Mouse (Mus musculus): ENCODE data around the gene Gramd1b. TPM values are rescaled to one million over a fixed set of nuclear protein-coding genes. Genes with fewer than 3 reads are reported as not detected.

Gene Gramd1b
- polyA plus RNA-seq, 1 experiment: 44.2 TPM

DNA sequence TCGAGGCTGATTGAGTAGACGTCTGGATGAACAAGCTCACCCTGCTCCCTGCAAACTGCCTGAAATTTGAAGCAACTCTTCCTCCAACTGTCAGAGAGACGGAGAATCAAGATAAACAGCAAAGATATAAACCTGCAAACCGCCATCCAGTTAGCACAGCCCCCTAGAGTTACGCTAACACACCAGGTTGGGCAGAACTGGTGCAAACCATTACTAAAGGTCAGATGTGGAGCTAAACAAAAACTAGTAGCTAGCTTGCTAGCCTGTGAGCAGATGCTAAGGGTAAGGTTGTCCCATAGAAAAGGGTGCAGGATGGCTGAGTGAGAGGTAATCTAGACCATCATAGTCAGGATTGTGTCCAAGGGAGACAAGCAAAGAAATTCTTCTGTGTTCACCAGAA is 80.4 kb downstream of the Gramd1b start:
- no peak overlapping the region for H3K4me3 ChIP-seq (ENCODE audit: insufficient read depth, low read length)
- no peak overlapping the region for H3K27ac ChIP-seq (ENCODE audit: insufficient read depth, low read depth, low read length)
- peaks cover 20% of the 10 kb centered on the region for H3K4me1 ChIP-seq (ENCODE audit: control insufficient read depth, insufficient read depth, low read length)
- TF ChIP-seq POLR2A (IDR thresholded peaks at IDR 0.05; ENCODE audit: borderline replicate concordance, low read depth, low read length) (no peak), CTCF (IDR thresholded peaks at IDR 0.05; ENCODE audit: low read depth, low read length) (no peak)

DNA sequence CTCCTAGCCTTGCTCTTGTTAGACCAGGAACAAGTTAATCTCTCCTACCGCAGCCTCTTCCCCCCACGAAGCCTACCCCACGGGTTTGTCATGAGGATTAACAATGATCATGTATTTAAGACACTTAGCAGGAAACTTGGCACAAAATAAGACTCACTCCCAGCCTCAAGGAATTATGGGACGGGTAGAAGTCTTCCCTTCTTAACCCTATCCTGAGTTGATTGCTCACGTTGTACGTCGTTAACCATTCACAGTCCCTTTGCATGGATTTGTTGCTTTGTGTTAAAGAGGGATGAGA is 80.8 kb downstream of the Gramd1b start:
- Histone ChIP-seq H3K4me1 (ENCODE audit: control insufficient read depth, insufficient read depth, low read length) (peaks cover 20% of the 10 kb centered on the region), H3K4me3 (ENCODE audit: insufficient read depth, low read length) (no peak overlapping the region), H3K27ac (ENCODE audit: insufficient read depth, low read depth, low read length) (no peak overlapping the region)
- TF ChIP-seq POLR2A (IDR thresholded peaks at IDR 0.05; ENCODE audit: borderline replicate concordance, low read depth, low read length) (no peak), CTCF (IDR thresholded peaks at IDR 0.05; ENCODE audit: low read depth, low read length) (no peak)

DNA sequence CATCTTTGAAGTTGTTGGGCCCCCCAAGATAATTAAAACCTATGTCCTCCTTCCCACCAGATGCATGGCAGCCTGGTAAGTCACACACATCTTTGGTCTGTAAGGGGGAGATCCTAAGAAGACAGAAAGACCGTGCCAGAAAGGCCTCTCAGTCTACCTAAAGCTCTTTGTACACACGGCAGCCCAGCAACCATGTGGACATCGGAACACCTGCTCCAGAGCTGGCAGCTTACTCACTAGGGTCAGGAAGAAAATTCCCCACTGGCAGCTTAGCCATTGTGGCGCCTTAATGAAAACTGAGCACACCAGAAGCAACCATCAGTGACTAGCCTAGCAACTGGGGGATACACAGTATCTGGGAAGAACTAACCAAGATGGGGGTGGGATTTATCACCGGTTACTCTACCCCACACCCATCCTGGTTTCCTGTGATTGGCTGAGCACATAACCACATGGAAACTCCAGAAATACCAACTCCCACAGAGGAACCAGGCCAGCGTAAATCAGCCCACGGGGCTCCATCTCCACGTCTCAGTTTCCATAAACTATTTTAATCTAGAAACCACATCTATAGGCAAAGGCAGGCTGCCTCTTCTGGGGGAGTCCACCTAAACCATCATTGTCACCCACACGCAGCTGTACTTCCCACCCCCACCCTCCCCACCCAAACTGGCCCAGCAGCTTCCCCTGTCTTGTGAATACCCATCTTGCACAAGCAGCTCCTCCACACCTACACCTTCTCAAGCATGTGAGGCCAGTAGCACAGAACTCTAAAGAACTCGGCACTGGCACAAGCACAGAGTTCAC is 81.4 kb downstream of the Gramd1b start:
- no peak for TF ChIP-seq CTCF (IDR thresholded peaks at IDR 0.05; ENCODE audit: low read depth, low read length)
- TF ChIP-seq POLR2A (IDR thresholded peaks at IDR 0.05; ENCODE audit: borderline replicate concordance, low read depth, low read length): no peak
- peaks cover 20% of the 10 kb centered on the region for H3K4me1 ChIP-seq (ENCODE audit: control insufficient read depth, insufficient read depth, low read length)
- H3K27ac ChIP-seq (ENCODE audit: insufficient read depth, low read depth, low read length): no peak overlapping the region
- no peak overlapping the region for H3K4me3 ChIP-seq (ENCODE audit: insufficient read depth, low read length)

DNA sequence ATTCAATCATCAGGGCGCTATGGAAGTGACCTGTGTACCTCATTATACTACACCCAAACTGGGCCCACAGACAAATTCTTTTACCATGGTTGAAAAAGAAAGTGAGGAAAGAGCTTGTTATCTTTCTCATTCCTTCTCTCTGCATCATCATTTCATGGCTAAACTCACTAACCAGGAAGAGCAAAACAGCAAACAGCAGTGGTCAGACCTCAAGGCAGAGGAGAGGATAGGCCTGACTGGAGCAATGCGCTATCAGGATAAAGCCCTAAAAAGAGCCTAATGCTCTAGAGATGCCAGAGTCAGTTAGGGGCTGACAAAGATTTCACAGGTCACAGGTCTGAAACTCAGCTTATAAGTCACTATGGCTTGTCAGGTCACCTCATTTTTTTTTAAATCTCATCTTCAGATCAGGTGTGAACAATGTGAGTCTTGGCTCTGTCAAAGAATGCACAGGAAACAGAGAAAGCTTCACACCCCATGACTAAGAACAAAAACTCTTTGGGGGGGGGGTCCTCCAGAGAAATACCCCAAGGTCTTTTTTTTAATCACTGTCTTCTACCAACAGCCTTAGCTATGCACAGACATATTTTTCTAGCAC is 82.4 kb downstream of the Gramd1b start:
- H3K4me3 ChIP-seq (ENCODE audit: insufficient read depth, low read length): no peak overlapping the region
- H3K27ac ChIP-seq (ENCODE audit: insufficient read depth, low read depth, low read length): no peak overlapping the region
- TF ChIP-seq POLR2A (IDR thresholded peaks at IDR 0.05; ENCODE audit: borderline replicate concordance, low read depth, low read length) (no peak), CTCF (IDR thresholded peaks at IDR 0.05; ENCODE audit: low read depth, low read length) (no peak)
- peaks cover 10% of the 10 kb centered on the region for H3K4me1 ChIP-seq (ENCODE audit: control insufficient read depth, insufficient read depth, low read length)

DNA sequence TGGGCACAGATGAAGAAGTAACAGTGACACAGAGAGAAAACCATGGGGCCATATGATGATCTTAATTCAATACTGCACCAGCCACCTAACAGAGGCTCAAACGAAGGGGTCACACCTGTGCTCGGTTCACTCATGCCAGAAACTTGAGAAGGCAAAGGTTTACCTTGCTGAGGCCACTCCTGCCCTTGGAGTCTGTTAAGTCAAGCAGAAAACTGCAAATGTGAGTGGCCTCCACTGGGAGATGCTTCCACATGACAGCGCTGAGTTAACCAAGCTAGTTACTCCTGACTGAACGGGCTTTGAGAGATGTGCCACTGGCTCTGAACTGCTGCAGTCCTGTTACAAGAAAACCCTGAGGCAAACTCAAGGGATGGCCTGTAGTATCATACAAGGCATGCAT is 83.9 kb downstream of the Gramd1b start:
- Histone ChIP-seq H3K4me3 (ENCODE audit: insufficient read depth, low read length) (no peak overlapping the region), H3K27ac (ENCODE audit: insufficient read depth, low read depth, low read length) (no peak overlapping the region), H3K4me1 (ENCODE audit: control insufficient read depth, insufficient read depth, low read length) (peaks cover 4% of the 10 kb centered on the region; the same call in 1 of the 2 replicates)
- TF ChIP-seq POLR2A (IDR thresholded peaks at IDR 0.05; ENCODE audit: borderline replicate concordance, low read depth, low read length): no peak
- TF ChIP-seq CTCF (IDR thresholded peaks at IDR 0.05; ENCODE audit: low read depth, low read length): no peak

DNA sequence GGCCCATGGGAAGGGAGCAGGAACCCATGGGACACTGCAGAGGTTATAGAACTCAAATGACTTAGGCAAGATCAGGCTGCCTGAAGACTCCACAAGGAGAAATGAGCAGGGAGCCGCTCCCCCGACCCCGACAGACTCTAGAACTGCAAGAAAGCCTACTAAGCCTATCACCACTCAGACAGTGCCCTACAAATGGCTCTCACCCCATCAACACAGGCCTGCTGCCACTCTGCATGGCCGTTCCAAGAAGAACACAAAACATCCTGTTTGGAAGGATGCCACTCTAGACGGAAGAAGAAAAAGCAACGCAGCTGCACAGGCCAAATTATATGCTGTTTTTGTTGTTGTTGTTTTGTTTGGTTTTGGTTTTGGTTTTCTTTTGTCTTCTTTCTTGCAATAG is 86.2 kb downstream of the Gramd1b start:
- H3K4me1 ChIP-seq (ENCODE audit: control insufficient read depth, insufficient read depth, low read length): no peaks in the 10 kb centered on the region
- TF ChIP-seq CTCF (IDR thresholded peaks at IDR 0.05; ENCODE audit: low read depth, low read length) (no peak), POLR2A (IDR thresholded peaks at IDR 0.05; ENCODE audit: borderline replicate concordance, low read depth, low read length) (no peak)
- no peak overlapping the region for H3K27ac ChIP-seq (ENCODE audit: insufficient read depth, low read depth, low read length)
- H3K4me3 ChIP-seq (ENCODE audit: insufficient read depth, low read length): no peak overlapping the region

DNA sequence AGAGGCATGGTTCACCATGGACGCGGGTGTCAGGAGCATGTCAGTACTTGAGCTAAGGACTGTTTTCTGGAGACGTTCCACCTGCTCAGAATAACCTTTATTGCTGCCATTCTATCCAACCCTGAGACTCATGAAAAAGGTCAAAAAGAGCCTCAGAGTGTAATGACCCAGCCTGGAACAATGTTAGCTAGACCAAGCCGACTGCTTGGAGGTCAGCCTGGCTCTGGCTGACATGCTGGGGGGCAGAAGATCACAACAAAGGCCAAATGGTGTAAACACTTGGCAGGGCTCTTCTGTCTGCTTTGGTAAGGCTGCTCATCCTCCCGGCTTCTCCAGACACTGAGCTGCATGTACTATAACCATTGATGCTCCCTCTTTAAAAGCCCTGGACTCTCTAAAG is 88.4 kb downstream of the Gramd1b start:
- Histone ChIP-seq H3K4me3 (ENCODE audit: insufficient read depth, low read length) (no peak overlapping the region), H3K27ac (ENCODE audit: insufficient read depth, low read depth, low read length) (no peak overlapping the region), H3K4me1 (ENCODE audit: control insufficient read depth, insufficient read depth, low read length) (peaks cover 4% of the 10 kb centered on the region)
- no peak for TF ChIP-seq POLR2A (IDR thresholded peaks at IDR 0.05; ENCODE audit: borderline replicate concordance, low read depth, low read length)
- TF ChIP-seq CTCF (IDR thresholded peaks at IDR 0.05; ENCODE audit: low read depth, low read length): no peak

DNA sequence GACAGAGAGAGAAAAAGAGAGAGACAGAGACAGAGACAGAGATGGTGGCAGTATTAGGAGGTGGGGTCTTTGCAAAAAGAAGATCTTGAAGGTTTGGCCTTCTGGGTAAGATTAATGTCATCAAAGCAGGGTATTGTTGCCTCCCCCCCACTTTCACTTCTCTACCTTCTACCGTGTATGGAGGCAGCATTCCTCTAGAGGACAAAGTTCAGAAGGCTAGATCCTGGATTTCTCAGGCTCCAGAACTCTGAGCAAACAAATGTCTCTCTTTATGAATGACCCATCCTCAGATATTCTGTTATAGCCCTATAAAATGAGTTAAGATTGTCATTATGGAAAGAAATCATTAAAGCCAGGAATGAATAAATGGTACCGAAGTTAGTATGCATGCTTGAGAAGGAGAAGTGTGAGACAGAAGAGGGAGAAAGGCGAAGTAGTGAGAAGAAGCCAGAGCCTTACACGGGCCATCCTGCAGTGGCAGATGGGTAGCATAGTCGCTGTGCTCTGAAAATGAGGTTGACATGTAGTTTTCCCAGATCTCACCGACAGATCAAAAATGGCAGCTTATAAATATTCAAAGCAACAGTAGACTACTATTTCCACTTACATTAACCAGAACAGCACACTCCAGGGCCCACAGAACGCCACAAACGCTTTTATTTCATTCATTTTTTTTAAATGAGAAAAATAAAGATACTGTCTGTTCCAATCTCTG is 91.1 kb downstream of the Gramd1b start:
- Histone ChIP-seq H3K4me1 (ENCODE audit: control insufficient read depth, insufficient read depth, low read length) (peaks cover 13% of the 10 kb centered on the region), H3K4me3 (ENCODE audit: insufficient read depth, low read length) (no peak overlapping the region), H3K27ac (ENCODE audit: insufficient read depth, low read depth, low read length) (no peak overlapping the region)
- no peak for TF ChIP-seq CTCF (IDR thresholded peaks at IDR 0.05; ENCODE audit: low read depth, low read length)
- TF ChIP-seq POLR2A (IDR thresholded peaks at IDR 0.05; ENCODE audit: borderline replicate concordance, low read depth, low read length): no peak

DNA sequence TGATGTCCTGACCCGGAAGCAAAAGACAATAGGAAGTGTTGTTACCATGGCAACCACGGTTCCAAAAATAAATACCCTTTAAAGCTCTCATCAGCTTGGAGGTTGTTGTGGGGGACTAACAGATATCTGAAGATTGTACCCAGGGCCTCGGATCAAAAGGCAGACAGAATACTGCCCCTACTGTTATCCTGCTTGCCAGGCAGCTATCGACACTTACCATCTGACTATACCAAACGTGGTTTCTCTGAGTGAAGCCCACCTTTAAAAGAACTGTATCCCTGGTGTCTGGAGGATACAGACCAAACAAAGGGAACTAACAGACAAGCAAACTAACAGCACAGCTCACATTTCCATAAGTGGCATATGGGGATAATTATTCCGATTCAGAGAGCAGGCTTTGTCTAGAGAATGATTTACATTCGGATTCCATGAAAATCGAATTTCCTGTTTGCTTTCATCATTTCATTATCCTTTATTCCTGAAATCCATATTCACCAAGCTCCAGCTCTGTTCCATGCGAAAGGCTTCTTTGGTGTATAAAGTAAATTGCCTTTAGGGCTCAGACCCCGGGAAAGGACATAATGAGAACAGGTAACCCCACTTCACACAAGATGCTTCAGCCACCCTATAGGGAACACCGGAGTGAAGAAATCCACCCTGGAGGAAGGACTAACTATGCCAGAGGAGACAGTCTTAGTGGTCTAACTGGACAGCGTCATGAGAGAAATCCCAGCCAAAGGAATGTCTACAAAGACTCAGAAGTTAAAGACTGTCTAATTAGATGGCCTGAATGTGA is 92.3 kb downstream of the Gramd1b start:
- H3K4me1 ChIP-seq (ENCODE audit: control insufficient read depth, insufficient read depth, low read length): peaks cover 13% of the 10 kb centered on the region
- no peak overlapping the region for H3K27ac ChIP-seq (ENCODE audit: insufficient read depth, low read depth, low read length)
- H3K4me3 ChIP-seq (ENCODE audit: insufficient read depth, low read length): no peak overlapping the region
- TF ChIP-seq POLR2A (IDR thresholded peaks at IDR 0.05; ENCODE audit: borderline replicate concordance, low read depth, low read length): no peak
- TF ChIP-seq CTCF (IDR thresholded peaks at IDR 0.05; ENCODE audit: low read depth, low read length): no peak

Measured in bone marrow macrophage, adult 2 months (primary cell).